Mouse (Mus musculus) E14TG2a.4 (cell line): ENCODE results near the gene Zscan10.

Experiments
- H3K27me3 ChIP-seq: 2 replicates; pipeline ENCODE4 v1.6.1; 2014; ENCODE audit warnings: low read length, control low read depth; ENCODE audit not compliant: insufficient read depth
- H3K36me3 ChIP-seq: 2 replicates; pipeline ENCODE4 v1.6.1; 2014; ENCODE audit warnings: low read length, control low read depth; ENCODE audit not compliant: insufficient read depth
- H3K4me1 ChIP-seq: replicated peaks from 2 replicates; pipeline ENCODE4 v1.6.1; 2014; ENCODE audit warnings: low read depth, low read length, control low read depth
- H3K4me3 ChIP-seq: replicated peaks from 2 replicates; pipeline ENCODE4 v1.5.1; 2014; ENCODE audit warnings: mild to moderate bottlenecking, low read length
- H3K9me3 ChIP-seq: 2 replicates; pipeline ENCODE4 v1.6.1; 2014; ENCODE audit warnings: low read length, control low read depth
- CTCF ChIP-seq: conservative IDR thresholded peaks from 2 replicates; pipeline ENCODE4 v1.5.1; 2014; ENCODE audit warnings: low read length
- NANOG ChIP-seq: IDR thresholded peaks from 2 replicates; pipeline ENCODE4 v1.6.1; 2014; ENCODE audit warnings: borderline replicate concordance, low read length, mixed read lengths
- POU5F1 ChIP-seq: IDR thresholded peaks from 2 replicates; pipeline ENCODE4 v1.6.1; 2014; ENCODE audit warnings: low read length, borderline replicate concordance

The Zscan10 gene

DNA sequence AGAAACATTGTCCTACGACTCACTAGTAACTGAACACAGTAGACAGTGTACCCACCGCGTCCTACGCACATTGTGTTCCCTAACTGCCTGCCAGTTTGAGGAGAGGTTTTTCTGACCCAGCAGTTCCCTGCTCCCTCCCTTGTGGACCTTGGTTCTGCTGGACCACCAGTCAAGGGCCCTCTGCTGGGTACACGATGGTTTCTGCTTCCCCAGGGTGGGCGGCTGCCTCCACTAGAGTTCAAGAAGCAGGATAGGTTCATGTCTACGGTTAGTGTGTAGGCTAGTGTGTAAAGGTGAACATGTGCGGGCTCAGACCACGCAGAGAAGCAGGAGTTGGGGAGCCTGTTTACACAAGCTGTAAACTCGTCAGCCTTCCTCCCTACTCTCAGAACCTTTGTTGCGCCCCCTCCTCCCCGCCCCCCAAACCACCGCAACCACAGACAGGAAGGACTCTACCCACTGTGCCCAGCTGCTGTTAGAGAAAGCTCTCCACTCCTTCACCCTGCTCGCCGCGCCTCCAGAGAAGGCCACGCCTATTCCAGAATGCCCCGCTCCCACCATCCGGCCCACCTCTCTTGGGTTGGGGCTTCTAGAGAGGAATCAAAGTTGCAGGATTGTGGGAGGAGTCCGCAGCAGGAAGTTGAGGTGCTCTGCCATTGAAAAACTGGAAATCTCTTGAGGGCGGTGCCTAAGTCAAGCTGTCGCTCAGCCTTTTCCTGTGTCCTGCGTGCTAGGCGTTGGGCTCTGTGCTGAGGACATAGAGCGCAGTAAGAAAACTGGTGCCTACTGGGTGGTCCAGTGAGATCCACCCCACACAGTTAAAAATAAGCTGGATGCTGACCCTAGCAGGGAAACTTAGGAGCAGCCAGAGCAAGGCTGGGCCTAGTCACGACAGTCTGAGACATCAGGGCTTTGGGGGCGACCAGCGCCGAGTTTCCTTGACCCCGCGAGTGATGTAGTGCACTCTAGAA is 1.8 kb upstream of the Zscan10 start, which contains the start of gene Zfp13:
Gene Zfp13 (minus strand): TSS at position 906 of the 971 bp plus-strand sequence.
- Histone ChIP-seq H3K4me3 (peak within 1 kb of the TSS; percentile 86), H3K27me3 (no peaks in the 10 kb centered on the region), H3K4me1 (peaks cover 53% of the 10 kb centered on the region), H3K9me3 (no peaks in the 10 kb centered on the region), H3K36me3 (peaks cover 23% of the 10 kb centered on the region)
- TF ChIP-seq POU5F1 (no peak), NANOG (no peak), CTCF (no peak)

DNA sequence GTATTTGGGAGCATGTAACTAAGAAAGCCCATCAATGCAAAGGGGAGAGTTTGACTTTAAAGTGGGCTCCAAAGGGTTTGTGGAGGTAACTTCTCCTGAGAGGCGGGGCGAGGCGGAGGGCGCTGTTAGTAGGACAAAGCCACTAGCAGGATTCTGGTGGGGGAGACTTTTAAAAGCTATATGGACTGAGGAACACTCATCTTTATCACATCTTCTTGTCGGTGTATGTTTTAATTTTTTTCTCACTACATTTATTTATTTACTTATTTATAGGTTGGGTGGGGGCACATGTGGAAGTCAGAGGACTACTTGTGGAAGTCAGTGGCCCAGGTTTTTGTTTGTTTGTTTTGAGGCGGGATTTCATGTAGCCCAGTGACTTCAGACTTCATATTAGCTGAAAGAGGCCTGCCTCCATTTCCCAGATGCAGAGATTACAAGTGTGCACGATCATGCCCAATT is 1.0 kb upstream of the Zscan10 start:
- peaks cover 60% of the 10 kb centered on the region for H3K4me1 ChIP-seq
- TF ChIP-seq CTCF = no peak
- TF ChIP-seq NANOG = no peak
- no peak for TF ChIP-seq POU5F1
- H3K4me3 ChIP-seq = peak overlapping the region; percentile 86
- H3K9me3 ChIP-seq = no peaks in the 10 kb centered on the region
- no peaks in the 10 kb centered on the region for H3K27me3 ChIP-seq
- peaks cover 30% of the 10 kb centered on the region for H3K36me3 ChIP-seq

DNA sequence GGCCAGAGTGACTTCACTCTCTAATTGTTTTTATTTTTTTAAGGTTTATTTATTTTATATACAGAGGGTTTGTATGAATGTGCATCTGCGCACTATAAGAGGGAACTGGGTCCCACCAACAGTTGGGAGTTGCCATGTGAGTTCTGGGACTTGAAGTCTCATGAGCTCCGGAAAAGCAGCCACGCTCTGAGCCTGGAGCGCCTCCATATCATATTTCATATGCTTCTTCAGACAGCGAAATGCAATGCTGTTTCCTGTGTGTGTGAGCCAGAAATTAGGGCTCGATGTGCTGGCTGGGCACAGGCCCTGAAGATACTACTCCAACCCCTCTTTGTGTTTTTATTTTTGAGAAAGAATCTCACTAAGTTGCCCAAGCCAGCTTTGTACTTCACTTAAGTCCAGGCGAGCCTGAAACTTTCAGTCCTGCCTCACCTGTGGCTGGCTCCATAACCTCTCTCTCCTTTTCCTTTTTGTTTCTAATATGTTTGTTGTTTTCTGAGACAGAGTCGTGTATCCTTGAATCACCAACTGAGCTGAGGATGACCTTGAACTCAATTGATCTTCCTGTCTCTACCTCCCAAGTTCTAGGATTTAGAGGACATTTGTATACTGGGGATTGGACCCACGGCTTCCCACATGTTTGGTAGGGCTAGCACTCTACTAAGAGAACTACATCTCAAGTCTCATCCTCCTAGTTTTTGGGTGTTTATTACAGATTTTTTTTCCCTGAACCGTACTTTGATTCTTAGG is 1.4 kb downstream of the Zscan10 start:
- no peaks in the 10 kb centered on the region for H3K9me3 ChIP-seq
- H3K36me3 ChIP-seq = peaks cover 42% of the 10 kb centered on the region
- no peaks in the 10 kb centered on the region for H3K27me3 ChIP-seq
- peak overlapping the region; percentile 86 for H3K4me3 ChIP-seq
- no peak for TF ChIP-seq CTCF
- TF ChIP-seq POU5F1 = no peak
- no peak for TF ChIP-seq NANOG
- H3K4me1 ChIP-seq = peaks cover 65% of the 10 kb centered on the region

DNA sequence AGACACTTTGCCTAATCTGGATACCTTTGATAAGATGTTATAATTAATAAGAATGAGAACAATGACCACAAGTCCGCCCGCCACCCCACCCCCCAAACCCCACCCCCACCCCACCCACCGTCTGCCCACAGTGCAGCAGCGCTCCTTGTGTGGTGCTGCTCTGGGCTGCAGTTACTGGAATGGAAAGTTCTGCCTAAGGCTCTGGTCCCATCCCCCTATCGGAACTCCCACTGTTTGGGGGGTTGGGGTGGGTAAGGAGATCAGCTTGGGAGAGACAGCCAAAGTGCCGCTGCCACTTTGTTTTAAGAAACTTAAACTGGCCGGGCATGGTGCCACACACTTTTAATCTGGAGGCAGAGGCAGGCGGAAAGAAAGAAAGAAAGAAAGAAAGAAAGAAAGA is 2.4 kb downstream of the Zscan10 start:
- H3K36me3 ChIP-seq = peaks cover 49% of the 10 kb centered on the region
- TF ChIP-seq POU5F1 (no peak), NANOG (no peak), CTCF (no peak)
- H3K9me3 ChIP-seq = no peaks in the 10 kb centered on the region
- H3K4me3 ChIP-seq = peak overlapping the region; percentile 86
- peaks cover 69% of the 10 kb centered on the region for H3K4me1 ChIP-seq
- H3K27me3 ChIP-seq = no peaks in the 10 kb centered on the region

DNA sequence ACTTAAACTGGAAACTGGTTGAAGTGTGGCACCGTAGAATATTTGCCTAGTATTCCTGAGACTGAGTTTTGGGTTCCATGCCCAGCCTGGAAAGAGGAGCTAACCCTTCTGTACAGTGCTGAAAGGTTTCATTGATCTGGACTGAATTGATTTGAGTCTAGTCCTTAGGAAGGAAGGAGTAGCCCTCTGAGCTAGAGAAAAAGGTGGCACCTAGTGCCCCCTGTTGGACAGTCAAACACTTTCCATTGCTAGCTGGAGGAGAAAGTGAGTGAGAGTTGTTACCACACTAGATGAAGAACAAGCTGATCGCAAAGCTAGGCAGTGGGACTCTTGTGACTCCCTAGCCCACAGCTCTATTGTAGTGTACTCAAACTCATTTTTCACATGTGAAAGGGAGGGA is 2.9 kb downstream of the Zscan10 start:
- Histone ChIP-seq H3K4me1 (peaks cover 69% of the 10 kb centered on the region), H3K4me3 (peak overlapping the region; percentile 78), H3K36me3 (peaks cover 54% of the 10 kb centered on the region), H3K9me3 (no peaks in the 10 kb centered on the region), H3K27me3 (no peaks in the 10 kb centered on the region)
- TF ChIP-seq NANOG (no peak), CTCF (peak; percentile 43)

DNA sequence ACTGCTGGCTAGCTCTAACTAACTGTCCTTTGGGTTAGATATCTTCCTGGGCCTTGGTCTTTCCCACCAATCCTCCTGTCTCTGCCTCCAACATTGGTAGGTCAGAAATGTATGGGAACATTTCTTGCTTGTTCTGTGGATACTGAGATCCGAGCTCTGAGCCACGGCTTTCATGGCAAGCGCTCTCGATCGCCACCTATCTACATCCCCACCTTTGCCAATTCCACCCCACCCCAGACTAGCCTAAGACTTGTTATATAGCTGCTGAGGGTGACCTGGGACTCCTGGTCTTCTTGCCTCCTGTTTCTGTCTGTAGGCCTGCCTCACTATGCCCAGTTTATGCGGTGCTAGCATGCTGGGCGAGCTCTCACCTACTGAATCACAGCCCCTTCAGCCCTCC is 3.7 kb downstream of the Zscan10 start:
- TF ChIP-seq NANOG (no peak), POU5F1 (no peak), CTCF (peak; percentile 61)
- Histone ChIP-seq H3K36me3 (peaks cover 62% of the 10 kb centered on the region), H3K27me3 (no peaks in the 10 kb centered on the region), H3K4me1 (peaks cover 76% of the 10 kb centered on the region), H3K4me3 (peak overlapping the region; percentile 78), H3K9me3 (no peaks in the 10 kb centered on the region)

DNA sequence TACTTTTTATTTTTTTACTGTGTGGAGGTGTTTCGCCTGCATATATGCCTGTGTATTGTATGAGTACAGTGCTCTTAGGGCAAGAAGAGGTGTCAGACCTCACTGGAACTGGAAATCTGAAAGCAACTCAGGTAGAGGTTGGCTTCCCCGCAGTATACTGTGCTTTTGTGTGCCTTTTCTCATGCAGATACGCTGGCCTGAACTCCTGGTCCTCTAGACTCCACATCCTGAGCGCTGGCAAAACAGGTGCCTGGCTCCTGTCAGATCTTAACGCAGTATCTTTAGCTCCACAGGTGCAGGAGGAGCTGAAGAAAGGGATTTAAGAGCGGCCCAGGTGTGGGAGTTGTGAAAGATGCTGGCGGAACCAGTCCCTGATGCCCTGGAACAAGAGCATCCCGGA is 4.6 kb downstream of the Zscan10 start:
- peak overlapping the region; percentile 78 for H3K4me3 ChIP-seq
- TF ChIP-seq POU5F1 (peak; percentile 82), CTCF (no peak)

DNA sequence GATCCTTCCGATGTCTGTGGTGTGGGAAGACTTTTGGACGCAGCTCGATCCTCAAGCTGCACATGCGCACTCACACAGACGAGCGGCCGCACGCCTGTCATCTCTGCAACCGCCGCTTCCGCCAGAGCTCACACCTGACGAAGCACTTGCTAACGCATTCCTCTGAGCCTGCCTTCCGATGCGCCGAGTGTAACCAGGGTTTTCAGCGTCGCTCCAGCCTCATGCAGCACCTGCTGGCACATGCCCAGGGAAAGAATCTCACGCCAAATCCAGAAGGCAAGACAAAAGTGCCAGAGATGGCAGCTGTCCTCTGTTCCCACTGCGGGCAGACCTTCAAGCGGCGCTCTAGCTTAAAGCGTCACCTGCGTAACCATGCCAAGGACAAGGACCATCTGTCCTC is 9.0 kb downstream of the Zscan10 start:
- H3K4me1 ChIP-seq = peaks cover 82% of the 10 kb centered on the region
- H3K36me3 ChIP-seq = peaks cover 74% of the 10 kb centered on the region
- TF ChIP-seq NANOG (no peak), POU5F1 (no peak)

More for the DNA sequence above, 4.6 kb downstream of the Zscan10 start:
- Histone ChIP-seq H3K27me3 (no peaks in the 10 kb centered on the region), H3K36me3 (peaks cover 71% of the 10 kb centered on the region), H3K4me1 (peaks cover 79% of the 10 kb centered on the region), H3K9me3 (no peaks in the 10 kb centered on the region)

More for the DNA sequence above, 9.0 kb downstream of the Zscan10 start:
- no peaks in the 10 kb centered on the region for H3K27me3 ChIP-seq
- peak overlapping the region; percentile 65 for H3K4me3 ChIP-seq
- H3K9me3 ChIP-seq = no peaks in the 10 kb centered on the region
